Mouse (Mus musculus) right cerebral cortex, postnatal 4 days (tissue): ENCODE measurements around the gene Hk2.

Source experiments
- DNase-seq: peaks from one replicate; pipeline ENCODE4 v3.0.0-alpha.2; 2022

The Hk2 gene

DNA sequence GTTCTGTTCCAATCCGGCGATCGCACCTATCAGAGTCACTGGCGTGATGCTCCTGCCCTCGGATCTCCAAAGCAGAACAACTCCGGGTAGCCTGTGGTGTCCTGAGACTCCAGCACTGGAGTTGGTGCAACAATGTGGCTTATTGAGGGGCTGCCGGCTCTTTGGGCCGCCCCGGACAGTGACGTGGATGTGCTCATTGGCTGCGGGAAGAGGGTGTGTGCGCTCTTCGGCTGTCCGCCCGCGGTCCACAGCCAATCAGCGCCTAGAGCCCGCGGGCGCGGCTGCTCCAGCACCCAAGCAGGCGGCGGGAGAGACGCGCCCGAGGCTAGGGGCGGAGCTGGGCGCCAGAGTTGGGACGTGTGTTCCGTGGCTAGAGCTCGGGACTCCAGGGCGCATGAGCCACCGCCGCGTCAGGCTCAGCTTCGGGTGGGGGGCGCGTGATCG lies at the start of gene Hk2:
Gene Hk2, minus strand, starts transcription at position 134 of the 444 bp plus-strand sequence.
- peak; percentile 68 for DNase-seq

DNA sequence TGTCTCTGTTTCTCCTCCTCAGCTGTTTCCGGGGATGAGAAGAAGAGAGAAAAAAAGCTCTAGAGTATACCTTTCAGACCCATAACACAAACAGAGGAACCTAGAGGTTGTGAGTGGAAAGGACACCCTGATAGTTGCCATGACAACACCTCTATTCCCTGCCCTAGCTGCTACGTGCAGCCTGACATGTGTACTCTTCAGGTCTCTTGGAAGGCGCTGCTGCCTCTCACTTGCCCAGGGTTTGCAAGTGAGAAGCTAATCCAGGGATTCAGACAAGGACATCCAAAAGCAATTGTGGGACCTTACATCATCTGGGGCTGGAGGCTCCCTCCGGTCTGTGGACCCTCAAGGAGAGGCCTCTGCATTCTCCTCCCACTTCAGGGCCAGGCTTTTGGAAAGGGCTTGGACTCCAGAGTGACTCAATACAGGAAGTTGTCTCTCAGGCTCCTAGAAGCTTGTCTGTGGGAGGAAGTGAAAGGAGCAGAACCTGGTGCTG lies 47.6 kb upstream of the Hk2 start:
- no peak for DNase-seq

DNA sequence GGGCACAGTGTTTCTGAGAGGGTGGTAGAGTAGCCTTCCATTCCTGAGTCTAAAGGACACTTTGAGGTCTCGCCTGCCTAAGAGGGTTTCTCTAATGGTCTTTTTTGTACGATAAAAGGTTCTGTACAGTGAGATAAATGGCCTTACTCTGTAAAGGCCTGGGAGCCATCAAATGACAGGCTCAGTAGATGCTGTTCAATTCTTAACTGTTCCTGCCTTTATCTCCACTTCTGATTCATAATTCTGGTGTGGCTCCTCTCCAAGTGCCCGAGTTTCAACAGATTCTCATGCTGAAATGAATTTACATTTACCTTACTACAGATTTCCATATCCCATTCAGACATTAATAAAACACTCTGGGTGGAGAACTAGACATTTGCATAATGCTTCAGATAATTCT lies 46.5 kb upstream of the Hk2 start:
- DNase-seq = no peak

DNA sequence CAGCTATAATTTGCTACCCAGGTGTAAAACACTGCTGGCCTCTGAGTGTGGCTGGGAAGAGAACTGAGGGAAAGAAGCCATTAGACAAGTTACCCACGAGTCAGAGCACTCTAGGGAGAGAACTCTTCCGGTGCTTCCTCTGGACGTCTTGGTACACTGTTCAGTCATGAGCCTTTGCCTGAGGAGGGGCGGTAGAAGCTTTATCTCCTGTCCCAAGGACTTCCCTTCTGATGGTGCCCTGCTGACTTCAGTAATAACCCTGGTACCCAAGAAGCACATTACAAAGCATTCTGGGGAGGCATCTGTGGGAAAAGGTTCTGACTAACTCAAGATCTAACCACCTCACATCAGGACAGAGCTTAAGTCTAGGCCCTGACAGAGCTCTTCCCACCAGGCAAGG lies 40.6 kb upstream of the Hk2 start:
- no peak for DNase-seq

DNA sequence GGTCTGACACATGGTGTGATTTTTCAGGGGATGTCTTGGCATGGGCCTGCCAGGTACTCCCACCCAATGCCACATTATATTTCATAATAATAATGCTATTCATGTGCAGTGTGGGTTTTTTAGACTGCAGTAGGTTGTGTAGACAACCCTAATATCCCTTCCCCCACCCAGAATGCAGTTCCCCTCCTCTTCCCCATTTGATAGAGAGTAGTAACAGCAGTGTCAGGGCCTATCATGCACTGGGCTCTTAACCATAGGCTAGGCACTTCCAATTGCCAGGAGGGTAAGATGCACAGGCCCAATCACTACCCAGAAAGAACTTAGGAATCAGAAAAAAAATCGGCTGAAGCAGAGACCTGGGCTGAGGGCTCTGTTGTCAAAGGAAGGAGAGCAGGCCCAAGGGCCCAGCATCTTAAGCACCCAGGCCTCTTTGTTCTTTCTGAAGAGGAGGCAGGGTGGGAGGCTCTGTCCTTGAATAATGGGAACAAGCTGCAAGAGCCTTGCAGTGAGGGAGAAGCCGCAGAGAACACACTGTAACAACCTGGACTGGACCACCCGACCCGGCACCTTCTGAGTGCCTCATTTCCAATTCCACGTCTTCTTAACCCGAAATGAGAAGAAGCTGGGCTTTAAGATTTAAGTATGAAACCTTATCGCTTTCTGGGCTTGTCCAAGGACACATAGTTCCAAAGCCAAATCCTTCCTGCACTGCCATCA lies 33.9 kb upstream of the Hk2 start:
- no peak for DNase-seq

DNA sequence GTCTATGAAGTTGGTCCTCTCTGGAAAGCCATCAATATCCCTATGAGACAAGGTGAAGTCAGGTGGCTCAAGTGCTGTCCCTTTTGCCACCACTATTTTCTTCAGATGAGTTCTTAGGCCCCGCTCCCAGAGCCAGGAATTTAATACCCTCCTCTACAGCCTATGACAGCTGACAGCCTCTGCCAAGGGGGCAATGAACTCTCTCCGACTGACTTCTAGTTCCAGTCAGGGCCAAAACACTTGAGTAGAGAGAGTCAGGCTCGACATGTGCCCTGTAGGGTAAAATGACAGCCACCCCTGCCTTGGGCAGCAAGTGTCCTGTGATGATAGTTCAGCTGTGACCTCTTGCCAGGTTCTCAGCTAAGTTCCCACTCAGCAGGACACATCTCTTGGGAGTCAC lies 32.7 kb upstream of the Hk2 start:
- DNase-seq = no peak

DNA sequence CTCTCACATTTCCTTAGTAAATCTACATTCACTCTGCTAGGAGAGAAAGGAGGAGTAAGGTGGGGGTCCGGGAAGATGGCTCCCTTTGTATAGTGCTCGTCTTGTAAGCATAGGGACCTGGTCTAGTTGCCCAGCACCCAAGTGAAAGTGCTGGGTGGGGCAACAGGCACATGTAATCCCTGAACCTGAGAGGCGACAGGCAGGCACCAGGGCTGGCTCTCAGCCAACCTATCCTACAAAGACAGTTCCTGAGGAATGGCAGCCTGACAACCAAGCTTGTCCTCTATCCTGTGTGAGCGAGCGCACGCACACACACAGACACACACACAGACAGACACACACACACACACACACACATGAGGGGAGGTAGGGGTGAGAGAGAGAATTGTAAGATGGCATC lies 32.2 kb upstream of the Hk2 start:
- peak; percentile 6 for DNase-seq

DNA sequence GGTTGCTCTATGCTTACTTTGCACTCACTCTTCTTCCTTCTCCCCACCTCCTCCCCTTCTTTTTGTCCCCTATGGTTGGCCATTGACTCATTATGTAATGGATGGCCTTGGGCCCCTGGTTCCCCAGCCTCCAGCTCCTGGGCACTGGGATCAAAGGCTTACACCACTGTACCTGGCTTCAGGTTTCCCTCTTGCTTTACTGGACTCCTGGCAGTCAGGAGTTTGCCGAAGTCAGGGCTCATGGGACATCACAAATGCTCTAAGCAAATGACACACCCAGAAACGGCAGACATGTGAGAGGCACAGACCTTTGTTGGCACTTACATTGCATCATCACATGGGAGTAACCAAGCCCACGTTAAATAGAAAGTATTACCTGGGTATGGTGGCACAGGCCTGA lies 31.6 kb upstream of the Hk2 start:
- no peak for DNase-seq

DNA sequence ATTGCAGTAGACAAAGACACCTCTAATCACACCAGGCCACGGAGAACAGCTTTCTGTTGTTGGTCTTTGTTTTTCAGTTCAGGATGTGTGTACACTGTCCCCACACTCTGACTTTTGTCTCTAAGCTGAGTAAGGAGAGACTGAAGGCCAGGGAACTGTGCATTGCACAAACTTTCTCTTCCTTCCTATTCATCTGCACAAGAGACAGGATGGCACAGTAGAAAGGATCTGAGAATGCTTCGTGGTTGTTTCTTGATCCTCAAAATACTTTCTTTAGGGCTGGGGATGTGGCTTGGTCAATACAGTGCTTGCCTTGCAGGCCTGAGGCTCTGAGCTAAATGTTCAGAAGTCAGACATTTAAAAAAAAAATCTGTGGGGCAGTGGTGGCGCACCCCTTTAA lies 30.7 kb upstream of the Hk2 start:
- no peak for DNase-seq

DNA sequence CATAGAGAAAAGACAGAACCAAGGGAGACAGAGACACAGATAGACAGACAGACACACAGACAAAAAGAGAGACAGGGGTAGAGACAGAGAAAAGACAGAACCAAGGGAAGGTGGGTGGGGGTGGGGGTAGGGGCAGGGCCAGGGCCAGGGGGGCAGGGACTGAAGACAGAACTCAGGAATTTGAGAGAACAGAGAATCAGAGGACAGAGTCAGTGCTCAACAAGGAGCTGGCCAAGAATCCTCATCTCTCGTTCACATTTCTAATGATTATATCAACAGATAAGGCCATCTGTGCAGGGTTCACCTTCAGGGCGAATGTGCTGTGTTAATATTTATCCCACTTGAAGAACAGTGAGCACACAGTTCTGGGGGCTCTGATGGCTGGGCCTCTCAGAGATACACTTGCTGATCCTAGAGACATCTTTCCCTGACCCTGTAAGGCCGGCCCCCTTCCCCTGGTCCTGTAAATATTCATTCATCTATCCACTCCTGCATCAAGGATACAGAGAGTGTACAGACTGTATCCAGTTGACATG lies 24.0 kb upstream of the Hk2 start:
- no peak for DNase-seq

DNA sequence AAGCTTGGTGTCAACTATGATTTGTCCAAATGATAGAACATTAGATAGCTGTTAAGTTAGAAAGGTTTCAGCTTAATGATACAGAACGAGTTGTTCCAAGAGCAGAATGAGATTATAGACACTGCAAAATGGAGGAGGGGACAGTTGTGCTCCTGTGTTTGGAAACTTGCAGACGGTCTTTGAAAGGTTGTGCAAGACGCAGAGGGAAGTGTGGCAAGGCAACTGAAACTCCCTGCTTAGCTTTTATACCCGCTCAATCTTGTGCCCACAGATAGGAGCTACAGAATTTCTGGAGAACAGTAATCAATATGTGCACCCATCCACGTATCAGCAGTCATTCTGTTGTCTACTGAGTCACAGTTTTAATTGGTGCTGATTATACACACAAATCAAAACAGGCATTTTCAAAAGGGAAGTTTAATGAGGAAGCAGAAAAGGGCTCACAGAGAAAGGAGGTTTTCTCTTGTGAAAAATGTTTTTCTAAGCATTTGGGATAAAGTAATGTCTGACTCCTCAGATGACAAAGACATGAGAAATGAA lies 23.1 kb upstream of the Hk2 start:
- DNase-seq = no peak

DNA sequence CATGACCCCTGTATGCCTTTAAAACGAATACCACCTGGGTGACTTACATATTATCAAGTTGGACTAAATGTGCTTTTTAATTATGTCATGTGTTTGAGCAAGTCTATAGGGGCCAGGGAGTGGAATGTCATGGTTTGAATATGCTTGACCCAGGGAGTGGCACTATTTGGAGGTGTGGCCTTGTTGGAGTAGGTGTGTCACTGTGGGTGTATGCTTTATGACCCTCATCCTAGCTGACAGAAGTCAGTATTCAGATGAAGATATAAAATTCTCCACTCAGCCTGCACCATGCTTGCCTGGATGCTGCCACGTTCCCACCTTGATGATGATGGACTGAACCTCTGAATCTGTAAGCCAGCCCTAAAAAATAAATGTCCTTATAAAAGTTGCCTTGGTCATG lies 16.6 kb upstream of the Hk2 start:
- DNase-seq = no peak

DNA sequence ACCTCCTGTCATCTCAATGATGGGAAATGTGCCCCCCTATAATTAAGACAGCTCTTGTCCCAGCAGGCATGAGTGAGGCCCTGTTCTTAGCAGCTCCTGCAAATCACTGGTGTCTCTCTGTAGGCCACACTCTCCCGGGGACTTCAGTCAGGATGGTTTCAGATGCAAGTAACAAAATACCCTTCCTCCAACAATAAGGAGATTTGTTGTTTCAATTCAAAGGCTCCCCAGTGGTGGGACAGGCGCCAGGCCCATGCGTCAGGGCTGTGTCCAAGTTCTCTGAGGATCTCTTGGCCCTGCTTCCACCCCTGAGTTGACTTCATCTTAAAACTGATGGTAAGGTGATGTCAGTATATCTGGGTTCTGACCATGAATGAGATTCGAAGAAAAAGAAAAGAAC lies 9.7 kb upstream of the Hk2 start:
- no peak for DNase-seq

DNA sequence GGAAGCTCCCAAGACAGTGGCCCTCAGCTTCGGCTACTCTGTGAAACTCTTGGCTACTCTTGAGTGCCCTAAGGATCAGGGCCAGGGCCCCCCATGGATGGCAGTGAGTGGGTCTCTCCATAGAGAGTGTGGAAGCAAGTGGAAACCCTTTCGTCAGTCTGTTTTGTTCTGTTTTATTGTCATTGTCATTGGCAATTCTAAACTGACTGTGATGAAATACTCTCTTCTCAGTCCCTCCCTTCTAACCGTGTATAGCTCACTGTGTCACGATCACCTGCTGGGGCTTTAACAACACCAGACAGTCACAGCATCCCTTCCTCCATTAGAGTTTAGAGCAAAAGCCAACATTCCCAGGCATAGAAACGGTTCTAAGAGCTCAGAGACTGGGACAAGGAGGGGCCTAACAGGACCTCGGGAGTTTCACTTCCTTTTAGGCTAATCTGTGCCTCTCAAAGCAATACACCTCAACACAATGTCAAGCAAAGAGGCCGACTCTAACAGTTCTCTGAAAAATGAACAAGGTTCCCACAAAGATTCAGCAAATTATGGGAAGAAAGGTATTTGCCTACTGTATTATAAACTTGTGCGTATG lies 6.6 kb upstream of the Hk2 start:
- DNase-seq = no peak

DNA sequence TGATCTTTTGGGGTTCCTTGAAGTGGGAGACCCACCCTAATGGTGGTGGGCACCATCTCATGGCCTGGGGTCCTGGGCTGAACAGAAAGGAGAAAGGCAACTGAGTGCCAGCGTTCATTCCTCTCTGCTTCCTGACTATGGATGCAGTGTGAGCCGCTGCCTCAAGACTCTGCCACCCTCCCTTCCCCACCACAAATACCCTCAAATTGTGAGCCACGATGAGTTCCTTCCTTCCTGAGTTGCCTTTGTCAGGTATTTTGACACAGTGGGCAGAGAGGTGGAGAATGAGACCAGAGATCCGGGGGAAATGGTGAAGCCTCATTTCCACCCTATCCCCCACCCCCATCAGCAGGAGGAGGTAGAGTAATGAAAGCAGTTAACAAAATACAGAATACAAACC lies 6.1 kb upstream of the Hk2 start:
- no peak for DNase-seq

DNA sequence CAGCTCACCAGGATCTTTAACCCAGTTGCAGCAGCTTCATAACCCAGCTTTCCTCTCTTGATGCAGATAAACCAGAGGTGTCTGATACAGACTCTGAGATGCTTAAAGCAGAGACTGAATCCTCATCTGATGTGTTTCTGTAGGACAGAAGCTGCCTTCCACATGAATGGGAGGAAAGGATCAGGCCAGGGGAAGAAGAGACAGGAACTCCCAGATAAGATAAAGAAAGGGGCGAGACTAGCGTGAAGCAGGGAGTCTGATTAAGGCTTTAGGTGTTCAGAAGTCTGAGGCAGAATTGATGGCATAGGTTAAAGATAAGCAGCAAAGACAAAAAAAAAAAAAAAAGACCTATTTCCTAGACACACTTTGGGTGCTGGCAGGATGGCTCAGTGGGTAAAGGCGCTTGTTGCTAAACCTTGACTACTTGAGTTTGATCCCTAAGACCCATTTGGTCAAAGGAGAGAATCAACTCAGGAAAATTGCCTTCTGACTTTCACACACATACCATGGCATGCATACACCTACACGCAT lies 2.9 kb upstream of the Hk2 start:
- no peak for DNase-seq

DNA sequence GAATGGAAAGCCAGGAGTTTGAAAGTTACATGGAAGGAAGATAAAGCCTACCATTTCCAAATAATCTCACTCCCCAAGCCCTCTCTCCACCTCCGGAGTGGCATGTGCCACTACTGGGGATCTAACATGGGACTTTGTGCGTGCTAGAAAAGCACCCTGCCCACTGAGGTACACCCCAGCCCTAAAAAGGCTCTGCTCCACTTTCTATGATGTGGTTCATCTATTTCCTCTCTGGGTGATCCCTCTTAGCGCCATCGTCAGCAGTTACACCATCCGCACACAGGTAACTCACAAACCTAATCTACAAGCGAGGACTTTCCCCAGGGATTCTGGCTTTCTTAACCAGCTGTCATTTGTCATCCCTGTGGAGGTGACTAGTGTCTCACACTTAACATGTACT lies 1.1 kb upstream of the Hk2 start:
- DNase-seq = no peak

DNA sequence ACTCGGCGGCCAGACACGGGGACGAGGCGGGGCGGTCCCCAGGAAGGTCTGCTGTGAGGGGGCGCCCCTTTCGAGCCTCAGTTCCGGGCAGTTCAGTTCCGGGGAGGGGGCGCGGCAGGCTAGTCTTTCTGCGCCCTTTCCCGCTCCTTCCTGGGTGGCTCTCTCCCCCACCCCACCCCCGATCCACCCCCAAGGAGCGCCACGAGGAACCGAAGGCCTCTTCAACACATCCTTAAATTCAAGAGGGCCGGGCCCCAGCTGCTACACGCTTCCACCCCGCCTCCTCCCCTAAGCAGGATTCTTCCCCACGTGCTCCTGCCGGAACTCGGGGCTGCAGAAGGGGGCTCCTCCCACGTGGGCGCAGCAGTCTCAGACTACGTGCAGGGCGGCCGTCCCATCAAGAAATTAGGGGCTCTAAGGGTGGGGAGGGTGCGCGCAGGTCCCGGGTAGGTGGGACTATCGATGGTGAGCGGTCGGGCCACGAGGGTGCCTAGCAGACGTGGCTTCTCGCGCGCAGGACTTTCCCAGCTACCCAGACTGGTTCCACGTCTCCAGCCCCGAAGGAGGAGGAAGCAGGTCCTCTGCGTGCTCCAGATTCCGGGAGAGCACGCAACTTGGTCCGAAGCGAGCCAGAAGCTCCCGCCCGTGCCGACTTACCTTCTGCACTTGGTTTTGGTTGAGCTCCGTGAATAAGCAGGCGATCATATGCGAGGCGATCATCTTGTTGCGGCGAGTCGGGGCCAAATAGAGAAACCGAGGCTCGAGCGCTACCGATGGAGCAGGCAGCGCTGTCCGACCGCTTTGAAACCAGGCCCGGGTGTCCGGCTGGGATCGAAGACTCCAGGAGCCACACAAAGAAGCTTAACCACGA lies 758 bp downstream of the Hk2 start:
- peak; percentile 28 for DNase-seq

DNA sequence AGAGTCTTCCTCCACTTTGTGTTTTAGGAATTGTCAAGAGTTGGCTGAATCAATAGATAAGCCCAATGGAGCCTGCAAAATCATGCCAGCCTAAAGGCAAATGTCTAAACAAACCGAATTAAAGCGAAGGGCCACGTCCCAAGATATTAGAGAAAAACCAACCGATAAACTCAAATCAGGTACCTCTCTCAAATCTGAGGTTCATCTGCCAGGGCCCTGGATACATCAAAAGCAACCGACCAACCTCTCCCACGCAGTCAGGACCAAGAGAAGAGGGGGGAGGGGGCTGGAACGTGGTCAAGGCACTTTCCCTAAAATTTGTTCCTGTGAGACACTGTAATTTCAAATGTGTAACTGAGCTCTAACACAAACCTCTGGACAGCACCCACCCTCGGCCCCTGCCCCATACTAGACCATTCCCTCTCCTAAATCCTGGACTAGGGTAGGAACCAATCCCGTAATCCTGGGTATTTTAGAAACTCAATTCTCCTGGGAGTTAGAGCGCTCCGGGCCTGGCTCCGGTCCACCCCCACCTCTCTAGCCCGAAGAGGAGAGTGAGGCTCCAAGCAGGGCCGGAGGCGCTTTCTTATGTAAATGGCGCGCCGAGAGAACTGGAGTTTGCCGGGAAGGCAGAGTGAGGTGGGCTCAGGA lies 1.7 kb downstream of the Hk2 start:
- DNase-seq = peak; percentile 22

DNA sequence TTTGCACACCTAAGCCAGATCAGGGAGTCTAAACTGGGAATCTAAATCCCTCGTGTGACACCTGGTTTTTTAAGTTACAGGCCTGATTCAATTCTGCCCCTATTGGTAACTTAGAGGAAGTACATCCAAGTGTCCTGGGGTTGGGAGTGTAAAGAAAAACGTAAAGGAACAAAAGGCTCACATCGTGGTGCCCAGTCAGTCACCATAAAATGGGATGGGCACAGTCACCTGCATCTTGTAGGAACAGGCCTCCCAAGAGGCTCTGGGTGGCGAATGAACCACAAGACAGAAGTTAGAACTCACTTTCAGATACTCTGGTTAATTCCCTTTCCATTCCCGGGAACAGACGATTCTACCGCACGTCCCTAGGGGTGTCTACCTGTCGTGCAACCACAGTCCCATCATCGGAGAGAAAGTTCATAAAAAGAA lies 2.3 kb downstream of the Hk2 start:
- DNase-seq = no peak

DNA sequence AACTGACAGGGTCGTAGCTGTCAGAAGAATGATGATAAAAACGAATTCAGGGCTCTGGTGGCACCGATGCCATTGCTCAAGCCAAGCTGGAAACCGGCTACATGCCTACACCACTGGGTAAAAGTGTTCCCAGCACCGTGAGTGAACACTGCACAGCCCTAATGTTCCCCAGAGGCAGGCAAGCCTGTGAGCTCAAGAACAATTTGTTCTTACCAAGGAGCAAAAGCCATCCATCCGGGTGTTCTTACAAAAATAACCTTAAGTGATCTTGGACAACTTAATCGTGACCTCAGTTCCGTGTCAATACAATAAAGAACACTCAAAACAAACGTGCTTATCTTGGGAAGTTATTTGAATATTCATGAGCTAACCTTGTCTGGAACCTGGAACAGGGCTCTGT lies 3.2 kb downstream of the Hk2 start:
- DNase-seq = no peak

DNA sequence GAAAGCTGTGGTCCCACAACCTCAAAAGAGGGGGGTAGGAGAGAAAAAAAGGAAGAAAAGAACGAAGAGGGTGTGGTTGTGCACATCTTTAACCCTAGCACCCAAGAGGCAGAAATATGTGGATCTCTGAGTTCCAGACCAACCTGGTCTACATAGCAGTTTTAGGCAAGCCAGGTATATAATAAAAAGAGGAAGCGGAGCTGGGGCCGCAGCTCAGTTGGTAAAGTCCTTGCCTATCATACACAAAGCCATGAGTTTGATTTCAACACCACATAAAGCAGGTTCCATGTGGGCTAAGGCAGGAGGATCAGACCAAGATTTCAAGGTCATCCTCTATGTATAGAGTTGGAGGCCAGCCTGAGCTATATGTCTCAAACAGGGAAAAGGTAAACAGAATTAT lies 4.0 kb downstream of the Hk2 start:
- DNase-seq = no peak
